Mouse (Mus musculus): ENCODE data around the gene Eif2b1. TPM values are rescaled to one million over a fixed set of nuclear protein-coding genes. Genes with fewer than 3 reads are reported as not detected.
"Not testable (repeated sequence)": the region's sequence is repeated elsewhere in the genome, so short reads cannot be mapped to it uniquely, and the experiment has no call there.

Gene Eif2b1
- polyA plus RNA-seq, 1 experiment from 2014 or later: 51.2 TPM

DNA sequence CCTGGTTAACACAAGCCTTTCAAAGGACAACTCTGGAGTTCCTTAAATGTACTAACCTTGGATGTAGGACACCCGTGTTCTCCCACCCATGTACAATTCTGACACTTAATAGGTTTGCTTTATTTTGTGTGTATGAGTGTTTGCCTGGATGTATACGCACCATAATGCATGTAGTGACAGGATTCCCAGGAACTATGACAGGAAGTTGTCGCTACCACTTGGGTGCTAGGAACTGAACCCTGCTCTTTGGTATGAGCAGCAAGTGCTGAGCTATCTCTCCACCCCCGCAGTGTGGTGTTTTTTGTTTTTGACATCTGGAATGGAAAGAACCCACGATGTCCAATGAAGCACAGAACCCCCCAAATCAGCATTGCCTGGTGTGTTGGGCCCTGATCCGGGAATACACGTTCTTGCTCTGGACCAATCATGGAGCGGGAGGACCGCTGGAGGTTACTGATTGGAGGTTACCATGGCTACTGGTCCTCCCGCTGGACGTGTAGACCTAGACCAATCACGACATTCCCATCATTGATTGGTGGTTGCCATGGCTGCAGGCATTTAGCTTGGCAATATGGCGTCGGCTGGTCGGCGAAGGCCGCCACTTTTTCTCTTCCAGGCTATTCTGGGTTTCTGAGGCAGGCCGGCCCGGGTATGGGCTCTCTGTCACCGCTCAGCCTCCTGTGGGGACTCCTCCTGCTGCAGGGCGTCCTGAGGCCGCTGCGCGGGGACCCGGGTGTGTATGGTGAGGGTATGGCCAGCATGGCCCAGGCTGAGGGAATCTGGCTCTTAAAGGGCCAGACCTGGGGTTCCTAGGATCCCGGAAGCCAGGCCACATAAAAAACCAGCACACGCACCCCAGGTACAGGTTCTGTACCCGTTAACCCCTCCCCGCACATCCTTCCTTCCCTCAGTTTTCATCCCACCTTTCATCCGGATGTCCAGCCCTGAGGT, 19.6 kb upstream of the Eif2b1 start:
- 7% methylated on average over 30 of the region's 30 CpGs for WGBS
- peak overlapping the region; percentile 63 for H3K9ac ChIP-seq
- peak; percentile 99 for ATAC-seq (replicated peaks; ENCODE audit: insufficient number of reproducible peaks, insufficient read depth, low FRiP score, low read depth)
- H3K27ac ChIP-seq: no peak overlapping the region
- H3K4me3 ChIP-seq: peak overlapping the region; percentile 75
- peaks cover 9% of the 10 kb centered on the region for H3K4me1 ChIP-seq (replicated peaks)
- H3K36me3 ChIP-seq: peaks cover 21% of the 10 kb centered on the region; the same call in 1 of the 2 replicates
- no peaks in the 10 kb centered on the region for H3K27me3 ChIP-seq
- no peaks in the 10 kb centered on the region for H3K9me3 ChIP-seq (replicated peaks)
- H3K4me2 ChIP-seq: peak overlapping the region; percentile 89

DNA sequence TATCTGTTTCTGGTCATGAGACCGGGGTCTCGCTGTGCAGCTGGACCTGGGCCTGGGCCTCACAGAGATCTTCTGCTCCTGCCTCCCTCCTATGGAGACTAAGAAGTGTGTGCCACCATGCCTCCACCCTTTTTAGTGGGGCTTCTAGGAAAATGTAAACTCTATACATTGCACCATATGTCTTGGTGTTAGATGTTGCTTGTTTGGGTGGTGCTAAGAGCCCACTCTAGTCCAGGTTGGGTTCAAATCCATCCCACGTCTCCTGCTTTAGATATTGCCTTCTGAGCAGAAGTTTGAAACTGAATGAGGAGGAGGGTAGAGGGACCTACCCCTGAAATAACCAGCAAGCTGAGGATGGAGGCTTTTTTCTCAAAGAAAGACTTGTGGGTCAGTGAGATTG, 13.8 kb upstream of the Eif2b1 start:
- H3K9ac ChIP-seq: no peak overlapping the region
- H3K36me3 ChIP-seq: peaks cover 64% of the 10 kb centered on the region
- H3K9me3 ChIP-seq (replicated peaks): no peaks in the 10 kb centered on the region
- no peak overlapping the region for H3K27ac ChIP-seq
- H3K4me3 ChIP-seq: no peak overlapping the region
- no peak overlapping the region for H3K4me2 ChIP-seq
- ATAC-seq (replicated peaks; ENCODE audit: insufficient number of reproducible peaks, insufficient read depth, low FRiP score, low read depth): no peak
- H3K27me3 ChIP-seq: no peaks in the 10 kb centered on the region
- H3K4me1 ChIP-seq (replicated peaks): no peaks in the 10 kb centered on the region
- 96% methylated on average over 3 of the region's 3 CpGs for WGBS

DNA sequence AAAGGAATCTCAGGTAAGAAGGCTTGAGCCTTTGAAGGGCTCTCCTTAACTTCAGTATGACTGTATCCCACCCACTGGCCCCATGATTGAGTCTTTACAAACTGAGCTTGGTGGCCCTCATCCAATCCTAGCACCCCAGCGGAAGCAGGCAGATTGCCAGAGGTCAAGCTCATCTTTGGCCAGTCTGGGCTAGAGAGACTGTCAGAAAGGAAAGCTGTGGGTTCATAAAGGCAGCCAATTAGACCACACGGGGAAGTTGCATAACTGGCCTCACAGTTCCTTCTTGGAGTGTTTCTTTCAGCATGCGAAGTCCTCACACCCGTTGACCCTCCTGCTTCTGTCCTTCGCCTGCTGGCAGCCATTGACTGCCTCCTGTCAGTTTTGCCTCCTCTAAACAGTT, 3.6 kb upstream of the Eif2b1 start:
- H3K4me3 ChIP-seq: no peak overlapping the region
- H3K4me1 ChIP-seq (replicated peaks): peaks cover 23% of the 10 kb centered on the region
- H3K27ac ChIP-seq: no peak overlapping the region
- H3K4me2 ChIP-seq: no peak overlapping the region
- H3K36me3 ChIP-seq: peaks cover 31% of the 10 kb centered on the region
- no peaks in the 10 kb centered on the region for H3K27me3 ChIP-seq
- ATAC-seq (replicated peaks; ENCODE audit: insufficient number of reproducible peaks, insufficient read depth, low FRiP score, low read depth): no peak
- WGBS: 78% methylated on average over 5 of the region's 5 CpGs
- no peaks in the 10 kb centered on the region for H3K9me3 ChIP-seq (replicated peaks)
- no peak overlapping the region for H3K9ac ChIP-seq

DNA sequence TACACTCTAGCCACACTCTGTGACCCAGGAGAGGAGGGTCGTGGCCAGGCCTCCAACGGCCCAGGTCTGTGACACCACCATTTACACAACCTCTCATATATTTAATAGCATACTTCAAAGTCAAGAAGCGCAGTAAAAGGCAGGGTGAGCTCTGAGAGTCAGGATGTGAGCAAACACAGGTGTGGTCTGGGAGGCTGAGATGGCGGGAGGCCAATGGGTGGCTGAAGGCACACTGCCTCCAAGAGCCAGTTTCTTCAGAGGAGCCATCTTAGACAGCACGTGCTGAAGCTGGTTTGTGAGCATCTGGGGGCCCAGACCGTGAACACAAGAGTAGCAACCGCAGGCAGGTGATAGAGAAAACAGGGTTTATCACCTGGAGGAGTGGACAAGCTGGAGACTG, 3.5 kb downstream of the Eif2b1 start:
- 88% methylated on average over 7 of the region's 7 CpGs for WGBS
- no peak overlapping the region for H3K4me2 ChIP-seq
- ATAC-seq (replicated peaks; ENCODE audit: insufficient number of reproducible peaks, insufficient read depth, low FRiP score, low read depth): no peak
- H3K9me3 ChIP-seq (replicated peaks): no peaks in the 10 kb centered on the region
- no peaks in the 10 kb centered on the region for H3K27me3 ChIP-seq
- no peak overlapping the region for H3K9ac ChIP-seq
- H3K4me1 ChIP-seq (replicated peaks): peaks cover 19% of the 10 kb centered on the region
- H3K36me3 ChIP-seq: peaks cover 56% of the 10 kb centered on the region
- H3K27ac ChIP-seq: no peak overlapping the region
- no peak overlapping the region for H3K4me3 ChIP-seq

DNA sequence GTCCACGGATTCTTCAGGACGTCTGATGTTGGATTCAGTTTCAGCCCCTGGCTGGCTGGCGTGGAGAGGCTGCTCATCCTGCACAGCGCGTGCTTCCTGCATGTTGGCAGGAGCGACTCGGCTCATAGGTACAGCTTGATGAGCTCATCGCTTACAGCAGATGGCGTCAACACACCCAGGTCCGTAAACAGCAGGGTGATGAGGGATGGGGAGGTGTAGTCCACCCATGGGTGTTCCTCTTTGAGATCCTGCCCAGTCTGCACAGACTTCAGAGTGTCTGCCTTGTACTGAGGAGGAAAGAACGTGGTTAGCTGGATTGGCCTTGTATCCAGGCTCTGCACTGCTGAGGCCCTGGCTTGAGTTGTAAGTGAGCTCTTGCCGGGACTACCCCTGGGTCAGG, 7.9 kb downstream of the Eif2b1 start:
- peaks cover 82% of the 10 kb centered on the region for H3K36me3 ChIP-seq
- H3K4me2 ChIP-seq: no peak overlapping the region
- H3K27me3 ChIP-seq: no peaks in the 10 kb centered on the region
- 83% methylated on average over 12 of the region's 12 CpGs for WGBS
- no peaks in the 10 kb centered on the region for H3K9me3 ChIP-seq (replicated peaks)
- no peak overlapping the region for H3K27ac ChIP-seq
- ATAC-seq (replicated peaks; ENCODE audit: insufficient number of reproducible peaks, insufficient read depth, low FRiP score, low read depth): no peak
- H3K4me3 ChIP-seq: no peak overlapping the region
- H3K4me1 ChIP-seq (replicated peaks): no peaks in the 10 kb centered on the region
- H3K9ac ChIP-seq: no peak overlapping the region

DNA sequence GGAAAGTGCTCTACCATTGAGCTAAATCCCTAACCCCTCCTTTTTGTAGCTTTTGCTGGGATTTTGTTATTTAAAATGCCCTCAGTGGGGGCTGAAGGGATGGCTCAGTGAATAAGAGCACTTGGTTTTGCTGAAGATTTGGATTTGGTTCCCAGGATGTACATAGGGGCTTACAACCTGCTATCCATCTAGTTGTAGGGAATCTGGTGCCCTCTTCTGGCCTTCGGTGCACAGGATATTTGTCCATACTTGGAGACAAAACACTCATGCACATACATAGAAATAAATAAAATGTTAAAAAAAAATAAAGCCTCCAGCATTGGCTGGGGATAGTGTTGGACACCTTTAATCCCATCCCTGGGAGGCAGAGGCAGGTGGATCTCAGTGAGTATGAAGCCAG, 23.8 kb downstream of the Eif2b1 start:
- ATAC-seq (replicated peaks; ENCODE audit: insufficient number of reproducible peaks, insufficient read depth, low FRiP score, low read depth): no peak
- WGBS: 73% methylated on average over 1 of the region's 1 CpGs

DNA sequence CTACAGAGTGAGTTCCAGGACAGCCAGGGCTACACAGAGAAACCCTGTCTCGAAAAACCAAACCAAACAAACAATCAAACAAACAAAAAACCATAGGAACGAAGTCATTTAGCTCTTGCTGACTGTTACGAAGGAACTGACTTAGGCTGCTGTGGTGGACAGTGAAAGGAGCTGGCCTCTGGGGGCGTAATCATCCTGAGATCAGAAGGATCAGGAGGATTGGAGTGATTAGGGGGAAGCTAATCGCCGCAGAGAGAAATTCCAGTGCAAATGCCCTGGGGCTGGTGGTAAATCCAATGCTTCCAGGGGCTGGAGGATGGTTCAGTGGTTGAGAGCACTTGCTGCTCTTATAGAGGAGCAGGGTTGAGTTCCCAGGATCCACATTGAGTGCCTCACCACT, 25.3 kb downstream of the Eif2b1 start:
- H3K9me3 ChIP-seq (replicated peaks): no peaks in the 10 kb centered on the region
- peaks cover 18% of the 10 kb centered on the region for H3K36me3 ChIP-seq
- H3K4me1 ChIP-seq (replicated peaks): peaks cover 14% of the 10 kb centered on the region
- H3K4me3 ChIP-seq: peak overlapping the region; percentile 99
- H3K9ac ChIP-seq: no peak overlapping the region
- H3K4me2 ChIP-seq: peak overlapping the region; percentile 89
- no peak for ATAC-seq (replicated peaks; ENCODE audit: insufficient number of reproducible peaks, insufficient read depth, low FRiP score, low read depth)
- H3K27me3 ChIP-seq: no peaks in the 10 kb centered on the region
- no peak overlapping the region for H3K27ac ChIP-seq
- WGBS: 65% methylated on average over 6 of the region's 6 CpGs

More for the DNA sequence above, 23.8 kb downstream of the Eif2b1 start:
- Histone ChIP-seq H3K9me3 (replicated peaks) (no peaks in the 10 kb centered on the region), H3K36me3 (peaks cover 29% of the 10 kb centered on the region), H3K27ac (no peak overlapping the region), H3K4me1 (replicated peaks) (peaks cover 14% of the 10 kb centered on the region), H3K4me2 (no peak overlapping the region), H3K9ac (no peak overlapping the region), H3K27me3 (no peaks in the 10 kb centered on the region), H3K4me3 (no peak overlapping the region)

DNA sequence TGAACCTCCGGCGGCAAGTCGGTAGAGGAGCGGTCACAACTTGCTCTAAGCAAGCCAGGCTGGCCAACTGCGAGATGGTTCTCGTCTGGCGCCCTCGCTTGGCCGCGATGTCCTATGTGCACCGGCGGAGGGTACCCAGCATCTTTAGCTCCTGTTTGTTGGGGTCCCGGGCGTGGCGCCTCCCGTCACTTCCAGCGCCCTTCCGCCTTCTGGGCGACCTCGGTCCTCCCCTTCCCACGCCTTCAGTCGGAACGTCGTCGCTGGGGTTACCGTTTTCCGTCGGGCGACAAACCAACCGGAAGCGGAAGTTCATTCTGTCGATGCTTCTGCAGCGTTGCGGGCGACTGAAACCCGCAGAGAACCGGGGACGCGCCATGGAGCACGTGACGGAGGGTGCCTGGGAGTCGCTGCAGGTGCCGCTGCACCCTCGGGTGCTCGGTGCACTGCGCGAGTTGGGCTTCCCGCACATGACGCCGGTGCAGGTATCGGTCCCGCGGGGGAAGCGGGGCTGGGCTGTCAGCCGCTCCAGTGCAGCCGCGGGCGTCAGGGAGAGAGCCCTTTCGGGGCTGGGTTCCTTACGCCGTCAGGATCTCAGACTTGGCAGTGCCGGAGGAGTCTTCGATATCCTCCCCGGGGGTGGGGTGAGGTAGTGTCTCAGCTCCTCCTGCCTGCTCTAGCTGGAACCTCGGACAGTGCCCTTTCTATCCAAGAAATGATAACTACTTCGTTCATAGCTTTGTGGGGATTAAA, 26.2 kb downstream of the Eif2b1 start, which contains the start of gene Ddx55:
Gene Ddx55, plus strand, starts transcription at position 307 of the 750 bp plus-strand sequence.
- no peaks in the 10 kb centered on the region for H3K9me3 ChIP-seq (replicated peaks)
- peak; percentile 85 for ATAC-seq (replicated peaks; ENCODE audit: insufficient number of reproducible peaks, insufficient read depth, low FRiP score, low read depth)
- peak within 1 kb of the TSS; percentile 88 for H3K27ac ChIP-seq
- peak within 1 kb of the TSS; percentile 89 for H3K4me2 ChIP-seq
- H3K4me3 ChIP-seq: peak within 1 kb of the TSS; percentile 99
- WGBS: under 1% methylated on average over 66 of the region's 66 CpGs
- peak within 1 kb of the TSS; percentile 78 for H3K9ac ChIP-seq
- H3K36me3 ChIP-seq: peaks cover 18% of the 10 kb centered on the region
- no peaks in the 10 kb centered on the region for H3K27me3 ChIP-seq
- peaks cover 14% of the 10 kb centered on the region for H3K4me1 ChIP-seq (replicated peaks)

DNA sequence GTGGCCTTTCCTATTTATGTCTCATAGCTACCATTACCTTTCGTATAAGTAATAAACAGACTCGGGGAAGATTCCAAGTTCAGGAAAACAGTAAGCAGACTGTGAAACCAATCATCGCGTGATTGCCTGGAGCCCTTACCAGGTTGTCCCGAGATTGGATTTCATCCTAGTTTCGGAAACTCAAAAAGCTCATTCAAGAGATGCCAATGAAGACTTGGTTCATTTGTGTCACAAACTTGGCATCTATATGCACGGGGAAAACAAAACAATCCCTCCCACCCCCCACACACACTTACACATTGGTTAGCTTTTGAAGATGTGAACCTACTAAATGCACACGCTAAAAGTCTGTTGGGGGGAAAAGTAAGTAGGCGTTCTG, 26.8 kb downstream of the Eif2b1 start:
- Histone ChIP-seq H3K4me2 (peak overlapping the region; percentile 89), H3K9me3 (replicated peaks) (no peaks in the 10 kb centered on the region), H3K9ac (peak overlapping the region; percentile 78), H3K27ac (peak overlapping the region; percentile 88), H3K4me1 (replicated peaks) (peaks cover 14% of the 10 kb centered on the region), H3K27me3 (no peaks in the 10 kb centered on the region), H3K36me3 (peaks cover 24% of the 10 kb centered on the region), H3K4me3 (peak overlapping the region; percentile 99)
- WGBS: 8% methylated on average over 9 of the region's 9 CpGs
- ATAC-seq (replicated peaks; ENCODE audit: insufficient number of reproducible peaks, insufficient read depth, low FRiP score, low read depth): no peak

DNA sequence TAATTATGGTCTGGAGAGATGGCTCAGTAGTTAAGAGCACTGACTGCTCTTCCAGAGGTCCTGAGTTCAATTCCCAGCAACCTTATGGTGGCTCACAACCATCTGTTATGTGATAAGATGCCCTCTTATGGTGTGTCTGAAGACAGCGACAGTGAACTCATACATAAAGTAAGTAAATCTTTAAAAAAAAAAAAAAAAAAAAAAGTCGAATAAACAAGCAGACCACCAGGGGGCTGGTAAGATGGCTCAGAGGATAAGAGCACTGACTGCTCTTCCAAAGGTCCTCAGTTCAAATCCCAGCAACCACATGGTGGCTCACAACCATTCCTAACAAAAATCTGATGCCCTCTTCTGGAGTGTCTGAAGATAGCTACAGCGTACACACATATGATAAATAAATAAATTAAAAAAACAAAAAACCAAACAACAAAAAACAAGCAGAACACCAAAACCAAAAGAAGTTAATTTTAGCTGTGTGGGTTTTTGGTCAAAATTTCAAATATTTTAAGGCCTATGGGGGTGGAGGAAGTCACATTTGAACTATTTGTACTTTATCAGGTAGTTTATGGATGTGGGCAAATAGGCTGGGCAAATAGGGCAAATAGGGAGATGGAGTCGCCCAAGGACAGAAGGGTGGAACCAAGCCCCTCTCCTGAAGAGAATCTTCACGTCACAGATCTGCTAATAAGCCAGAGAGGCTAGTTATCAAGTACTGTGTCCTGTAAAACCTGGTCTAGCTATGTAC, 27.4 kb downstream of the Eif2b1 start:
- Histone ChIP-seq H3K4me2 (peak overlapping the region; percentile 89), H3K4me1 (replicated peaks) (peaks cover 14% of the 10 kb centered on the region), H3K27ac (peak overlapping the region; percentile 88), H3K4me3 (peak overlapping the region; percentile 99), H3K9ac (0 out of 2 replicates have a peak overlapping the region, but pooled peaks have one; percentile 78), H3K36me3 (peaks cover 24% of the 10 kb centered on the region)
- H3K9me3 ChIP-seq (replicated peaks); ATAC-seq (replicated peaks; ENCODE audit: insufficient number of reproducible peaks, insufficient read depth, low FRiP score, low read depth); H3K27me3 ChIP-seq: not testable (repeated sequence)
- WGBS: 29% methylated on average over 5 of the region's 5 CpGs

DNA sequence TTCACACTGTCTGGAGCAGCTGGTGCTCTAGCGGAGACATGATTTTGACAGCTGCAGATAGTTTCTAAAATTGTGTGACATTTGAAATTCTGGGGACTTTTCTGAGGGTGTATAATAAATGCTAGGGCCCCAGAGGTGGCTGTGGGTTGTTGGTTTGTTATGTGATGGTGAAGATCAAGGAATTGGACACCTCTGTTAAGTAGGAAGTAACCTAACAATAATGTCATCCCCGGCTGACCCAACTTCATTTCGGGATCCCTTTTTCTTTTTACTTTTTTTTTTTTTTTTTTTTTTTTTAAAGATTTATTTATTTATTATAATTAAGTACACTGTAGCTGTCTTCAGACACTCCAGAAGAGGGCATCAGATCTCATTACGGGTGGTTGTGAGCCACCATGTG, 28.2 kb downstream of the Eif2b1 start:
- Histone ChIP-seq H3K36me3 (peaks cover 32% of the 10 kb centered on the region), H3K4me1 (replicated peaks) (peaks cover 14% of the 10 kb centered on the region)
- H3K9me3 ChIP-seq (replicated peaks); H3K4me3 ChIP-seq; H3K27ac ChIP-seq; H3K9ac ChIP-seq; H3K4me2 ChIP-seq; ATAC-seq (replicated peaks; ENCODE audit: insufficient number of reproducible peaks, insufficient read depth, low FRiP score, low read depth); H3K27me3 ChIP-seq: not testable (repeated sequence)
- 87% methylated on average over 4 of the region's 4 CpGs for WGBS

Data from heart, embryonic 15.5 days (tissue).